Mouse (Mus musculus) embryo, embryonic 11 days (tissue): Measurements from ENCODE around the gene Nrarp.

Experiments
- DNase-seq: peaks from one replicate; pipeline ENCODE4 v3.0.0-alpha.2; 2015

The Nrarp gene

DNA sequence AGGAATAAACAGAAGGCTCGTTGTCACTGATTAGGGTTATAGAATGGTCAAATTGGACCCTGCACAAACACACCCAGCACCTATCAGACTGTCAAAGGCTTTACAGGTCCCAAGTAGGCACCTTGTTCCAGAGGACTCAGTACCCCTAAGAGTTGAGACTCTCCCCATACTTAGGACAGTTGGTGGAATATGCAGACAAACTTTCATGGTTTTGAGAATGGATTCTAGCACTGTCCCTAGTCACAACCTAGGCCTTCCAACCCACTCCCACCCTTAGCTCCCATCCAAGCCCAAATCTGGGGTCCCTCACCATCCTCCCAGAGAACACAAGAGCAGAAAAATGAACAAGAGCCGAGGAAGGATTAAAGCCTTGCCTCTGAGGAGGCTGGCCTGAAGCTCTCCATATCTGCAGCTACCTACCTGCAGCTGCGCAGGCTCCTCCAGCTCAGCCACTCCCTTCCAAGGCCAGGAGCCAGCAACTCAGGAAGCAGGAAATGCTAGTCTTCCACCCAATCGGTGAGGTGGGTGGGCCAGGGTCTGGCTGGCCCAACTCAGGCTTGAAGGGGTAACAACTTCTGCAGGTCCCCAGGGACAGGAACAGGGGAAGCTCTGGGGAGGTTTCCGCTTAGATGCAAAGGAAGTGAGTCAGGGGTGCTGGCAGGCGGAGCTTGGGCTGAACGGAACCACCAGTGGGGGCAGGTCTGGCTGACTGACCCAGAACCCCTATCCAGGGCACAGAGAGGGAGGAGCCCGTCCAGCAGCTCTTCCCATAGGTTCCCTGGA is 15.8 kb downstream of the Nrarp start, which contains the start of gene Tor4a:
TSS of gene Tor4a (minus strand) at position 715 of the 783 bp plus-strand sequence.
- peak; percentile 50 for DNase-seq

DNA sequence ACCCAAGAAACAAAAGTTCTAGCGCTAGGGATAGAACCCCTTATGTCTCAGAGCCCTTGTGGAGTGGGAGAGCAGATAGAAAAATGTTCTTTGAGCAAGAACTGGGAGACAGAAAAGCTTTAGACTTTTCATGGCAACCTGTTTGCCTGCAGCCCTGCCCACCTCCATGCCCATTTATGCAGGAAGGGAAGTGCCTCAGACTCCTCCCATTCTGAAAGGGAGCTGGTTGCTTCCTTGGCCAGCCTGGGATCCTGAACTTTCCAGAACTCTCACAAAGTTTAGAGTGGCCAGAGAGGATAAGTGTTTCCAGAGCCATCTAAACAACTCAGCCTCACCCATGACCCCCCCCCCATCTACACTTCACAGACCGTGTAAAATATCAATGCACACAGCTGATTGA is 16.6 kb downstream of the Nrarp start:
- DNase-seq = no peak

DNA sequence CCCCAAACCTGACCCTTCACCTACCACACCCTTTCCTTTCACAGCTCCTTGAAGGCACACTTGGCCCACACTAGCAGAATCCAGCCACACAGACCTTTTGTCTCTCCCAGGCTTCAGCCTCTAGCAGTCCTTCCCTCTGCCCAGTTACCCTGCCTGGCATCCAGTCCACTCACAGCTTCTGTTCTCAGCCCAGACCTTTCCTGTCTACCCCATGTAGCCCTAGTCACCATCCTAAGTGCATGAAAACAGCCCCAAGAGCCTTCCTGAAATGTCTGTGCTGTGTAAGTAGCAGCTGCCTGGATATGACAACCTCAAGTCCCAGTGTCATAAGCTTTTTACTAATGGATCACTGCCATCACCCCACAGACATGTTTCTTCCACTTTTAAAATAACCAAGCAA is 17.4 kb downstream of the Nrarp start:
- DNase-seq = no peak

- no peak for DNase-seq
Measured at GRCm38 (mm10) chr2:25200631-25201030, 20.1 kb downstream of the Nrarp start.

- DNase-seq = no peak
Measured at GRCm38 (mm10) chr2:25203631-25204214, 23.2 kb downstream of the Nrarp start.

DNA sequence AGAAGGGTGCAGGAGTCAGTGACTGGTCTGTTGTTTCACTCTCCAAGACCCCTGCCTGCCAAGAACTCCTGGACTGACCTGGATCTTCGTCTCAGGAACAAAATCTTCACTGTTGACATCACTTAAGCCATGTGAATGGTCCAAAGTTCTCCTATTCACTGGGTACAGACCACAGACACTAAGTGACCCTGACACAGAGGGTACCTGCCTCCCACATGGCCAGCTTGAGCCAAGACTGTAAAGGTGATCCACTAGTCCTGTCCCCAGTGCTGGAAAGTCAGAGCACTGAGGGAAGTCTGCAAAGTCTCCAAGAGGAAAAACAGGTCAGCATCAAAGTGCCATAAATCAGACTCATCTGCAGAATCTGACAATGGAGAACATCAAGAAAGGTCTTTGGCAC is 27.0 kb downstream of the Nrarp start:
- DNase-seq = no peak

DNA sequence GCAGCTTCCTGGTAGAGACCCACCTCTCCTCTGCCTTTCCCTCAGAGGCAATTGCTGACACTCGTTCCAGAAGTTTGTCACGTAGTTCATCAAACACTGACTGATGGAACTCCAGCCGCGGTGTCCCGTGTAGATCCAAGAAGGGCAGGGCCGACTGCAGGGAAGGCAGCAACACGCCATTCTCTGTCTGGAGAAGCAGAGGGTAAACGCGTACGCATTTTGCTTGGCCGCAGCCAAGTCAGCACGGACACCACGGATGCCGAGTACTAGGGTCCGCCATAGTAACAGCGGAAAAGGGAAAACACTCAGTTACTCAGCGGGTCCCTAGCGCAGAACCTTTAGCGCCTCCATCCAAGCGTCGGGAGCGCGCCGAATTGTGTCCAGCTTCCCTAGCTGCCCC is 30.1 kb downstream of the Nrarp start:
- no peak for DNase-seq

DNA sequence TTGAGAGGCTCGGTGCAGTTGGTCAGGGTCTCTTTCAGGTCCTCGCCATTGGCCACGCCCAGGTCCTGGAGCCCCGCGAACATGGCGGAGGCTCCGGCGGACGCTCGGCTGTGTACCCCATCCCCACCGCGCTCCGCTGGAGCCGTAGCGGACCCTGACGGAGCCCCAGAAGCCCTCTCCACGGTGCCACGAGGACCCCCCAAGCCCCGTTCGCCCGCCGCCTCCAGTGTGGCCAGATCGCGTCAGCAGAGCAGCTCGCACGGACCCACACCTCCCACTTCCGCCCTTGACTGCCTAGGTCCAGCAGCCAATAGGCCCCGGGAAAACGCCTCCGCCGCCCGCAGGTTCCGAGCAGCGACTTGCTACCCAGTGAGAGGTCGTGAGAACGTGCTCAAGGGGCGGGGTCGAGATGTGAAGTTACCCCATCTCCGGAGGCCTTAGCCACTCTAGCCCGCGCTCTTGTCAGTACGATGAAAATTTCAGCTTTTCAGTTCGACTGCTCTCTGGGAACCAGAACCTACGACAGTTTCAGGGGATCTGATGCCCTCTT is 30.6 kb downstream of the Nrarp start, which contains the start of gene Nelfb:
TSS of gene Nelfb (minus strand) at position 369 of the 550 bp plus-strand sequence.
- peak; percentile 95 for DNase-seq

GRCm38 (mm10) chr2:25213266-25213865 is 32.8 kb downstream of the Nrarp start:
- no peak for DNase-seq

DNA sequence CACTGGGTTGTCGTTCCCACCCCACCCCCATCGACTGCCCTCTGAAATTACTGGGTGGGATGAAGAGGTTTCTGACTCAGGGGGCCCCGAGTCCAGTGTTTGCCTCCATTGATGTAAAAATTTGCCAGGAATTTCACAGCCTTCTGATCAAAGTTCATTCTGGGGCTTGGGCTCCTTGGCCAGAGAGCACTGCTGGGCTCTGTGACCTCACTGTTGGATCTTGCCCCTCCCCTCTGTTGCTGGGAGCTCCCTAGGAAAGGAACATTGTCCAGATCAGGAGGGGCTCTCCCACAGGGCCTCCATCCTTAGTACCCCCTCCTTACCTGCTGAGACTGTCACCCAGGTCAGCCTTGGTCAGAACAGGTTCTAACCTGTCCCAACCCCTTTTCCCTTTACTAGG is 33.9 kb downstream of the Nrarp start, which contains the start of gene Stpg3:
TSS of gene Stpg3 (minus strand) at position 194 of the 400 bp plus-strand sequence.
- no peak for DNase-seq

GRCm38 (mm10) chr2:25217666-25218065 is 37.1 kb downstream of the Nrarp start:
- no peak for DNase-seq

DNA sequence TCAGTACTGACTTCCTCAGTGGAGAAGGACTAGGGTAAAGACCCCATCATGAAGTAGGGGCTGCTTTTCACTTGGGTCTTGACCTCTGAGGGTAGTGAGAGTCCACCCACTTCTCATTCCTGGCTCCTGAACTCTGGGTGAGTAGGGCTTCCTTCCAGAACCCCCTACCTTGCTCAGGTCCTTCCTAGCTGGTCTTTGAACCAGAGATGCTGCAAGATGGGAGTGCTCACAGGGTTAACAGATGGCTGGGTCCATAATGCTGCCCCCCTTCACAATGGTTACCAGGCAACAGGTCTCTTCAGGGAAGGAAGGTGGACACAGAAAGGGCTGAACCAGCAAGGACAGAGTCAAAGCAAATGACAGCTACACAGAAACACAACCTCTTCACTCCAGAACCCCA is 37.9 kb downstream of the Nrarp start, which contains the start of gene Fam166a:
TSS of gene Fam166a (plus strand) at position 301 of the 400 bp plus-strand sequence.
- DNase-seq = no peak

GRCm38 (mm10) chr2:25221331-25221772 is 40.8 kb downstream of the Nrarp start:
- DNase-seq = no peak

DNA sequence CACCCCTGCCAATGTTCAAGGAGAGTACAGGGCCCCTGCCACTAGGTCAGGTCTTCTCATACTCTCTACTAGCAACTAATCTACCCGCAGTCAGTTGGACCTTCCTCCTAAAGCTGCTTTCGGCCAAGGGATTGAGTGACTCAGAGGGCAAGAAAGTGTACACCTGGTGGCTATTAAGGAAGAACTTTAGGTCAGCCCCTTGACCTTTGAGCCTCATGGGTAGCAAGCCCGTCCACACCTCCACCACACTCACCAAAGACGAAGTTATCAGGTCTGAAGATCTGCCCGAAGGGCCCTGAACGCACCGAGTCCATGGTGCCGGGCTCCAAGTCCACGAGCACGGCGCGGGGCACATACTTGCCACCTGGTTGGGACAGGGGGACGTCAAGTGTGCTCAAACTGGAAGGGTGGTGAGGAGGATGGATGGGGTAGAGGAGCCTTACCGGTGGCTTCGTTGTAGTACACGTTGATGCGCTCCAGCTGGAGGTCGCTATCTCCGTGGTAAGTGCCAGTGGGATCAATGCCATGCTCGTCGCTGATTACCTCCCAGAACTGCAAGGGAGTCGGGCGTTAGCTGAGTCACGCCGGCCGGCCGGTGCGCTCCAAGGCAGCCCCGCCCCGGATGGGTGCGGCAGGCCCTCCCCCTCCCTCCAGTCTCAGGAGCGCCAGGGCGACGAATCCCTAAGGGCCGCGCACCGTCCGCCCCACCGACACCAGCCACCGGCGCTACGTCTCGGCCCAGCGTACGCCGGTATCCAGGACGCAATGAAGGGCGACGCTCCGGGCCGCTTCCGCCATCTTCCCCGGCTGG is 43.3 kb downstream of the Nrarp start:
- peak; percentile 76 for DNase-seq

GRCm38 (mm10) chr2:25224492-25224765 is 43.9 kb downstream of the Nrarp start, which contains the start of gene Tubb4b:
Tubb4b (minus strand) TSS chr2:25224702.
- DNase-seq = no peak

- peak; percentile 100 for DNase-seq
Measured at GRCm38 (mm10) chr2:25224766-25225752, 44.5 kb downstream of the Nrarp start.

DNA sequence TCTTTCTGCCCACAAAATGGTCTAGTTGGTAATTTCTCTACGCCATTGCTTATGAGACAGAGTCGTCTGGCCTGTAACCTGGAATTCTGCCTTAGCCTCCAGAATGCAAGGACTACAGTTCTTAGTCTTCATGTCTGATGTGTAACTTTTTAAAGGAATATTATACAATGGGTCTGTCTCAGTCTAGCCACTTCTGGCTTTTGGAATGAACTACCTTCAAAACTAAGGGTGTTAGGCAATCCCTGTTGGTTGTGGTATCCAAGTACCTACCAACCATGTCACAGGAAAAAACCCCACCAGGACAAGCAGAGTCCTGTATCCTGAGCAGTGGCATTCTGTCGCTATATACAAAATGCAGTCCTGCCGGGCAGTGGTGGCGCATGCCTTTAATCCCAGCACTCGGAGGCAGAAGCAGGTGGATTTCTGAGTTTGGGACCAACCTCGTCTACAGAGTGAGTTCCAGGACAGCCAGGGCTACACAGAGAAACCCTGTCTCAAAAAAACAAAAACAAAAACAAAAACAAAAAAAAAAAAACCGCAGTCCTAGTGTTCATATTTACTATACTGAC is 45.3 kb downstream of the Nrarp start:
- no peak for DNase-seq

GRCm38 (mm10) chr2:25226864-25227263 is 46.3 kb downstream of the Nrarp start:
- no peak for DNase-seq

DNA sequence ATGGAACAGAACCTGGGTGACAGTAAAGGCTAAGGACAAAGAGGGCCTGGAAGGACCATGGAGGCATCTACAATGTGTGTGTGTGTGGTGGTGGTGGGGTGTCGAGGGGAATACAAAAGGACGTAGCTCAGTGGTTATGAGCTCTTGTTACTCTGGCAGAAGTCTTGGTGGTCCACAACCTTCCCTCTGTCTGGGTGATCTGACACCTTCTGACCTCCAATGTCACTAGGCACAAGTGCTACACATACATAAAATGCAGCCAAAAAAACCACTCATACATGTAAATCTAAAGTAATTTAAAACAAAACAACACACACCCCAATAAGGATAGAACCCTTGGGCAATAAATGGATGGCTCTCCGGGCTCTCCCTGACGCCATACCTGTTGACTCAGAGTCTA is 46.8 kb downstream of the Nrarp start:
- DNase-seq = no peak

- DNase-seq = peak; percentile 90
Measured at GRCm38 (mm10) chr2:25228431-25228889, 47.9 kb downstream of the Nrarp start.

- DNase-seq = no peak
Measured at GRCm38 (mm10) chr2:25228995-25229530, 48.5 kb downstream of the Nrarp start.
